Mouse (Mus musculus) megakaryocyte, embryonic 14.5 days (primary cell): Measurements from ENCODE around the gene Milr1.

Experiments
- FLI1 ChIP-seq: IDR thresholded peaks from 2 replicates; pipeline ENCODE4 v1.6.1; 2012; ENCODE audit warnings: low read length, inconsistent platforms, mixed read lengths
- GATA1 ChIP-seq: IDR thresholded peaks from 3 replicates; pipeline ENCODE4 v1.6.1; 2012; ENCODE audit warnings: mixed read lengths, low read length, inconsistent platforms, borderline replicate concordance

DNA sequence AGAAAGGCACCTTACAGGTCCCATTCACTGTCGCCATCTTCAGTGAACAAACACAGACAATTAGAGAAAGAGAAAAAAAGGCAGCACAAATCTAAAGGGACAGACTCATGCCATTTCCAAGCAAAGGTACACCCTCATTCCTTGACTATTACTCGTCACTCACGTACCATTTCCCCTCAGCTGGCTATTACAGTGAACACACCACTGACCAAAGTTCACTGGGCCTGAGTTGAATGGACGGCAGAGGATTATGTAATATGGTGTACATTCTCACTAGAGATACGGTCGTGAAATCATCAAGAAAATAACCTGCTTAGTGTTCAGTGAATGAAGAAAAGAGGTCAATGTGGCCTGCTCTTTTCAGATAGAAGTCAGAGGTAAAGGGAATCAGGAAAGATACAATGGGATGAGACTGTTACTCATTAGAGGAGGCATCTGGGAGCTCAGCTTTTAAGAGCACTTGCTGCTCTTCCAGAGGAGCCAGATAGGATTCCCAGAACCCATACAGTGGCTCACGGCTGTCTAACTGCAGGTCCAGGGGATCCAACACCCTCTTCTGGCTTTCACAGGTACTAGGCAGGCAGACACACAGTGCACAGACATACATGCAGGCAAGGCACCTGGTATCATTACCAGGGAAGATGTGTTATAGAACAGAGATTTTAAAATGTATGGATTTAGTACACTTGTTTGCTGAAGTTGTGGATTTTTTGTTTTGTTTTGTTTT, 61.5 kb downstream of the Milr1 start:
- TF ChIP-seq FLI1 (no peak), GATA1 (no peak)
